Mouse (Mus musculus): ENCODE measurements around the gene Sun5.

GRCm38 (mm10) chr2:153902726-153903125 is 31.8 kb upstream of the Sun5 start:
- TF ChIP-seq CTCF (IDR thresholded peaks at IDR 0.05; ENCODE audit: low read depth, low read length) = no peak
- no peak for TF ChIP-seq GATA1 (IDR thresholded peaks at IDR 0.05; ENCODE audit: borderline replicate concordance, low read length)
- no peak for TF ChIP-seq TAL1 (conservative IDR thresholded peaks at IDR 0.05; ENCODE audit: low read depth, low read length)
- no peak for TF ChIP-seq POLR2AphosphoS5 (IDR thresholded peaks at IDR 0.05; ENCODE audit: insufficient replicate concordance, low read depth, low read length)
- TF ChIP-seq GATA2 (IDR thresholded peaks at IDR 0.05; ENCODE audit: borderline replicate concordance, low read depth, low read length) = no peak
